Mouse (Mus musculus) ovary, postnatal 36 days (tissue): ENCODE results near the gene Paqr5.

ENCODE experiments used
- DNase-seq: peaks from one replicate; pipeline ENCODE4 v3.0.0; 2022; ENCODE audit warnings: low spot score, mixed read lengths

The Paqr5 gene

GRCm38 (mm10) chr9:61959921-61960569 lies 66.6 kb downstream of the Paqr5 start:
- no peak for DNase-seq

- DNase-seq, result no peak
These were observed 71.9 kb downstream of the Paqr5 start for GRCm38 (mm10) chr9:61954707-61955106.

- no peak for DNase-seq
These were observed 74.4 kb downstream of the Paqr5 start for GRCm38 (mm10) chr9:61952241-61952640.

- peak; percentile 73 for DNase-seq
These were observed 79.0 kb downstream of the Paqr5 start for GRCm38 (mm10) chr9:61947402-61948346.

- DNase-seq, result peak; percentile 98
These were observed 79.8 kb downstream of the Paqr5 start, which contains the start of gene Kif23 for GRCm38 (mm10) chr9:61946623-61947401. Kif23 (minus strand) TSS chr9:61946774.

GRCm38 (mm10) chr9:61945973-61946611 lies 80.6 kb downstream of the Paqr5 start:
- peak; percentile 47 for DNase-seq

GRCm38 (mm10) chr9:61941054-61941453 lies 85.6 kb downstream of the Paqr5 start:
- DNase-seq, result no peak

GRCm38 (mm10) chr9:61933333-61933732 lies 93.3 kb downstream of the Paqr5 start:
- no peak for DNase-seq

GRCm38 (mm10) chr9:61932009-61932408 lies 94.6 kb downstream of the Paqr5 start:
- no peak for DNase-seq

- no peak for DNase-seq
These were observed 101.5 kb downstream of the Paqr5 start for GRCm38 (mm10) chr9:61925086-61925660.

GRCm38 (mm10) chr9:61920331-61920730 lies 106.3 kb downstream of the Paqr5 start:
- no peak for DNase-seq

GRCm38 (mm10) chr9:61919464-61919863 lies 107.2 kb downstream of the Paqr5 start:
- no peak for DNase-seq

- DNase-seq, result no peak
These were observed 109.2 kb downstream of the Paqr5 start for GRCm38 (mm10) chr9:61917436-61917835.

GRCm38 (mm10) chr9:61916986-61917385 lies 109.7 kb downstream of the Paqr5 start:
- DNase-seq, result no peak

- DNase-seq, result no peak
These were observed 111.2 kb downstream of the Paqr5 start for GRCm38 (mm10) chr9:61915393-61916005.

GRCm38 (mm10) chr9:61914917-61915300 lies 111.7 kb downstream of the Paqr5 start:
- no peak for DNase-seq

GRCm38 (mm10) chr9:61914203-61914916 lies 112.3 kb downstream of the Paqr5 start, which contains the start of gene Rplp1:
Rplp1 (minus strand) TSS chr9:61914542.
- peak; percentile 94 for DNase-seq

- DNase-seq, result no peak
These were observed 115.1 kb downstream of the Paqr5 start for GRCm38 (mm10) chr9:61911300-61912128.

GRCm38 (mm10) chr9:61910526-61911256 lies 116.0 kb downstream of the Paqr5 start:
- peak; percentile 25 for DNase-seq
